Mouse (Mus musculus): ENCODE measurements at regions not wholly inside any gene's neighbourhood (a gene's known extent, or its start where the extent isn't known, plus 50 kb on each side); places are given as distances from the start of the nearest gene placed in this dataset.

DNA sequence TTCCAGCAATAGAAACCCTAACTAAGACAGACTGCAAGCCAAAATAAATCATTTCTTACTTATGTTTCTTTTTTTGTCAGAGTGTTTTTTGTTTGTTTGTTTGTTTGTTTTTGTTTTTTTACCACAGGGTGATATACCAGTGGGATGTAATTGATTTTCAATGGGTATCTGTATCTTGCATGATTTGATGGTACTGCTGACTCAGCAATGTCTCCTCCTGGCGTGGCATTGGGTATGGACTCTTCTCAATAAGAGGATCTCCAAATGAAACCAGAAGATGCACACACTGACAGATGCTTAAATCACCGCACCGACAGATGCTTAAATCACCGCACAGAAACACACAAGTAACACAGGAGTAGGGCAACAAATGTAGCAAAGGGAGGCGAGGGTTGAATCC lies 54.8 kb upstream of the Lnx1 start:
- no peak for TF ChIP-seq CTCF (IDR thresholded peaks at IDR 0.05; ENCODE audit: low read depth)
- no peak for TF ChIP-seq EP300 (IDR thresholded peaks at IDR 0.05; ENCODE audit: low read depth)

Data from heart, postnatal 0 days (tissue).